Mouse (Mus musculus): ENCODE measurements at regions not wholly inside any gene's neighbourhood (a gene's known extent, or its start where the extent isn't known, plus 50 kb on each side); places are given as distances from the start of the nearest gene placed in this dataset.

GRCm38 (mm10) chr6:127335996-127336660 lies 110.5 kb upstream of the Parp11 start:
- Histone ChIP-seq H3K4me1 (replicated peaks; ENCODE audit: control insufficient read depth, insufficient read depth) (peaks cover 12% of the 10 kb centered on the region), H3K4me3 (ENCODE audit: low read depth, low read length) (no peak overlapping the region), H3K27ac (replicated peaks) (peak overlapping the region; percentile 76), H3K4me2 (replicated peaks; ENCODE audit: low read depth) (no peak overlapping the region), H3K9ac (ENCODE audit: low read length) (no peak overlapping the region), H3K36me3 (ENCODE audit: control insufficient read depth, insufficient read depth, low read length) (no peaks in the 10 kb centered on the region), H3K9me3 (ENCODE audit: control insufficient read depth, low read length) (no peaks in the 10 kb centered on the region), H3K27me3 (ENCODE audit: control insufficient read depth, insufficient read depth, low read length) (no peaks in the 10 kb centered on the region)
- TF ChIP-seq EP300 (optimal IDR thresholded peaks at IDR 0.05), result no peak
- no peak for TF ChIP-seq CTCF (IDR thresholded peaks at IDR 0.05; ENCODE audit: low read depth)
- WGBS, result 57% methylated on average over 12 of the region's 12 CpGs
- DNase-seq (ENCODE audit: low spot score) (no peak), ATAC-seq (ENCODE audit: low FRiP score, low TSS enrichment) (peak; percentile 6; the same call in 1 of the 2 replicates)

GRCm38 (mm10) chr6:127336681-127337397 lies 109.8 kb upstream of the Parp11 start:
- WGBS, result 54% methylated on average over 15 of the region's 15 CpGs
- no peak for ATAC-seq (ENCODE audit: low FRiP score, low TSS enrichment)
- Histone ChIP-seq H3K27ac (replicated peaks) (peak overlapping the region; percentile 45; the same call in 1 of the 2 replicates), H3K9ac (ENCODE audit: low read length) (peak overlapping the region; percentile 35; the same call in 1 of the 2 replicates), H3K9me3 (ENCODE audit: control insufficient read depth, low read length) (no peaks in the 10 kb centered on the region), H3K4me2 (replicated peaks; ENCODE audit: low read depth) (0 out of 2 replicates have a peak overlapping the region, but pooled peaks have one; percentile 8), H3K4me3 (ENCODE audit: low read depth, low read length) (no peak overlapping the region), H3K36me3 (ENCODE audit: control insufficient read depth, insufficient read depth, low read length) (no peaks in the 10 kb centered on the region), H3K27me3 (ENCODE audit: control insufficient read depth, insufficient read depth, low read length) (no peaks in the 10 kb centered on the region), H3K4me1 (replicated peaks; ENCODE audit: control insufficient read depth, insufficient read depth) (peaks cover 12% of the 10 kb centered on the region)
- DNase-seq (ENCODE audit: low spot score), result no peak
- TF ChIP-seq EP300 (optimal IDR thresholded peaks at IDR 0.05), result no peak
- TF ChIP-seq CTCF (IDR thresholded peaks at IDR 0.05; ENCODE audit: low read depth), result no peak

DNA sequence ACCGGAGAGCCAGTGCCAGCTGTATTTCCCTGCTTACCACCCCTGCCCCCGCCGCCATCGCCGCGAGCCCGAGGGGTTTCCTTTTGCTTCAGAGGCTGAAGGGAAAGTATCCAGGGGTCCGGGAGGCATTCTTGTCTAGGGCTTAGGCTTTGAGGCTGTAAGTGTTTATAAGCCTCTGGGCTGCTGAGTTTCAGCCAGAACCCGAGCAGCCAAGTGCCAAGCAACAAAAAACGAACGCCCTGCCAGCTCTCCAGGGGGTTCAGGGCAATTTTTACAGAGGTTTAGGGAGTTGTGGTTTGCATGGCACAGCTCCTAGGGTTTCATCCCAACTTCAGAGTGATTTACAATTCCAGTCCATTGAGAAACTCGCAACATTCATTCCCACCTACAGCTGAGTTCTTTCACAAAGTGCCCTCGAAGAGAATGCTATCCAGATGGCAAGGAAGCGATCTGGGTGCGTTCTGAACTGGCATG lies 109.2 kb upstream of the Parp11 start:
- H3K4me1 ChIP-seq (replicated peaks; ENCODE audit: control insufficient read depth, insufficient read depth), result peaks cover 12% of the 10 kb centered on the region
- H3K27ac ChIP-seq (replicated peaks), result 0 out of 2 replicates have a peak overlapping the region, but pooled peaks have one; percentile 13
- no peaks in the 10 kb centered on the region for H3K9me3 ChIP-seq (ENCODE audit: control insufficient read depth, low read length)
- no peak overlapping the region for H3K4me3 ChIP-seq (ENCODE audit: low read depth, low read length)
- DNase-seq (ENCODE audit: low spot score) (no peak), ATAC-seq (ENCODE audit: low FRiP score, low TSS enrichment) (no peak)
- TF ChIP-seq CTCF (IDR thresholded peaks at IDR 0.05; ENCODE audit: low read depth) (no peak), EP300 (optimal IDR thresholded peaks at IDR 0.05) (no peak)
- WGBS, result 41% methylated on average over 15 of the region's 15 CpGs
- peak overlapping the region; percentile 35; the same call in 1 of the 2 replicates for H3K9ac ChIP-seq (ENCODE audit: low read length)
- H3K27me3 ChIP-seq (ENCODE audit: control insufficient read depth, insufficient read depth, low read length), result no peaks in the 10 kb centered on the region
- H3K4me2 ChIP-seq (replicated peaks; ENCODE audit: low read depth), result 0 out of 2 replicates have a peak overlapping the region, but pooled peaks have one; percentile 8
- H3K36me3 ChIP-seq (ENCODE audit: control insufficient read depth, insufficient read depth, low read length), result no peaks in the 10 kb centered on the region

DNA sequence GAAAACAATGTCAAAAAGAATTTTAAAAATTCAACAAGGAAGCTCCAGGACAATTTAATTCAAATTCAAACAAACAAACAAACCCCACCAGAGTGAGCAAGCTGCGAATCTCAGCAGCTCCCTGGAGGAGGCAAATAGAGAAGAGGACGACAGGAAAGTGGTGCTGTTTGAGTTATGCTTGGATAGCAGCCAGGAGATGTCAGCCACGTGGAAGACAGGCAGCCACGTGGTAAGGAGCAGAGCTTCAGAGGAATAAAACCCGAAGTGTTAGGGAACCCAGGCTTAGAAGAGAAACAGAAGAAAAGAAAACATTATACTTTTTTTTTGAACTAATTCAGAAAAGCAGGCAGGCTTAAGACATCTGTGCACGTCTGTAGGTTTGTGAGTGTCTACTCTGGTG lies 108.2 kb upstream of the Parp11 start:
- ATAC-seq (ENCODE audit: low FRiP score, low TSS enrichment) (no peak), DNase-seq (ENCODE audit: low spot score) (no peak)
- no peaks in the 10 kb centered on the region for H3K27me3 ChIP-seq (ENCODE audit: control insufficient read depth, insufficient read depth, low read length)
- peaks cover 12% of the 10 kb centered on the region for H3K4me1 ChIP-seq (replicated peaks; ENCODE audit: control insufficient read depth, insufficient read depth)
- WGBS, result 18% methylated on average over 6 of the region's 6 CpGs
- H3K9me3 ChIP-seq (ENCODE audit: control insufficient read depth, low read length), result no peaks in the 10 kb centered on the region
- TF ChIP-seq EP300 (optimal IDR thresholded peaks at IDR 0.05) (no peak), CTCF (IDR thresholded peaks at IDR 0.05; ENCODE audit: low read depth) (no peak)
- H3K4me2 ChIP-seq (replicated peaks; ENCODE audit: low read depth), result no peak overlapping the region
- no peak overlapping the region for H3K27ac ChIP-seq (replicated peaks)
- no peak overlapping the region for H3K9ac ChIP-seq (ENCODE audit: low read length)
- H3K36me3 ChIP-seq (ENCODE audit: control insufficient read depth, insufficient read depth, low read length), result no peaks in the 10 kb centered on the region
- H3K4me3 ChIP-seq (ENCODE audit: low read depth, low read length), result no peak overlapping the region

GRCm38 (mm10) chr6:127341604-127342003 lies 105.0 kb upstream of the Parp11 start:
- Histone ChIP-seq H3K9me3 (ENCODE audit: control insufficient read depth, low read length) (no peaks in the 10 kb centered on the region), H3K36me3 (ENCODE audit: control insufficient read depth, insufficient read depth, low read length) (no peaks in the 10 kb centered on the region), H3K27me3 (ENCODE audit: control insufficient read depth, insufficient read depth, low read length) (no peaks in the 10 kb centered on the region), H3K4me3 (ENCODE audit: low read depth, low read length) (no peak overlapping the region), H3K4me2 (replicated peaks; ENCODE audit: low read depth) (no peak overlapping the region), H3K4me1 (replicated peaks; ENCODE audit: control insufficient read depth, insufficient read depth) (peaks cover 8% of the 10 kb centered on the region), H3K27ac (replicated peaks) (no peak overlapping the region), H3K9ac (ENCODE audit: low read length) (no peak overlapping the region)
- 79% methylated on average over 3 of the region's 3 CpGs for WGBS
- no peak for ATAC-seq (ENCODE audit: low FRiP score, low TSS enrichment)
- DNase-seq (ENCODE audit: low spot score), result no peak
- TF ChIP-seq CTCF (IDR thresholded peaks at IDR 0.05; ENCODE audit: low read depth) (no peak), EP300 (optimal IDR thresholded peaks at IDR 0.05) (no peak)

All from stomach, postnatal 0 days (tissue).